Mouse (Mus musculus): ENCODE measurements at regions not wholly inside any gene's neighbourhood (a gene's known extent, or its start where the extent isn't known, plus 50 kb on each side); places are given as distances from the start of the nearest gene placed in this dataset.
"Not testable (repeated sequence)": the region's sequence is repeated elsewhere in the genome, so short reads cannot be mapped to it uniquely, and the experiment has no call there.

DNA sequence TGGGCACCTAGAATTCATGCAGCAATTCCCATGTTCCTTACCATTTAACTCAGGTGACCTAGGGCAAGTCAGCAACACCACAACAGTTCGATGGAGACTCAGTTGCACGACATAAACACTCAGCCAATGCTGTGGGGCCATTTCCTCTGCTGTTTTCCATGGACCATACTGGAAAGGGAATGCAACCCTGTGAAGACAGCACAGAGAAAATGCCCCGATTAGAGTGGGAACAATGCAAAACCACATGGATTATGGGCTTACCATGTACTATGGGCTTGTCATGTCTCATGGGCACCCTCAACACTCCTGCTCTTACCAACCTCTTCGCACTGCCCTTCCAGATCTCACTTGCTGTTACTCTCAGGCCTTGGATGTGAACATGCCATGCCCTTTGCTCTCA is 207.6 kb downstream of the Snurf start:
- DNase-seq; intact Hi-C loops (cut with DNase I; ENCODE audit: low total_unique reads): not testable (repeated sequence)

DNA sequence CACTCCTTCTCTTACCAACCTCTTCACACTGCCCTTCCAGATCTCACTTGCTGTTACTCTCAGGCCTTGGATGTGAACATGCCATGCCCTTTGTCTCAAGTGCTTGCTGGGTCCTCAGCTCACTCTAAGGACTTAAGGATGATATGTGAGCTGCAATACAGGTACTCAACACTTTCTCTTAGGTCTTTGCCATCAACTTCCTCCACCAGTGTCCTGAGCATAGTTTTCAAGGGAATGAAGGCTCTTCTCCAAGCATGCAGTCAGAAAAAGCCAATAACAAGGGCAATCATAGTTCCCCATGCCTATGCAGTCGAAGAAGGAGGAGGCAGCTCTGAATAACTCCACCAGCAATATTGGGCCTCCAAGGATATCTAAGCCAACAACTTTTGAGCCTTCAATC is 235.1 kb downstream of the Snurf start:
- DNase-seq; intact Hi-C loops (cut with DNase I; ENCODE audit: low total_unique reads): not testable (repeated sequence)

DNA sequence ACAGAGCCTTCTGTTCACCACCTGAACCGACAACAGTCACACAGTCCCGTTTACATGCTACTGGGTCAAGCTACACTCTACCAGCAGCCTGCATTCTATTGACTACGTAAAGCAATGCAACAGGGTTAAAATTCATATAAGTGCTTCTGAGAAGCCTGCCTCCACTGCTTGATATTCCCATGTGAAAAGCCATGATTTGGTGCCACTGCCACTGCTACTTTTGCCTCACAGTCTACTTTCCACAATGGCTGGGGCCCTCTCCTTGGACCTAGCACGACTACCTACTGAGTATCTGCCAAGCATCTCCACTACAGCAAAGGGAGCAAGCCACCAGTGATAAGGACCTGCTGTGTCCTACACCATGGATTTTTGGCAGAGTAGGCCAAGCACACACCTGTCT is 236.2 kb downstream of the Snurf start:
- DNase-seq; intact Hi-C loops (cut with DNase I; ENCODE audit: low total_unique reads): not testable (repeated sequence)

DNA sequence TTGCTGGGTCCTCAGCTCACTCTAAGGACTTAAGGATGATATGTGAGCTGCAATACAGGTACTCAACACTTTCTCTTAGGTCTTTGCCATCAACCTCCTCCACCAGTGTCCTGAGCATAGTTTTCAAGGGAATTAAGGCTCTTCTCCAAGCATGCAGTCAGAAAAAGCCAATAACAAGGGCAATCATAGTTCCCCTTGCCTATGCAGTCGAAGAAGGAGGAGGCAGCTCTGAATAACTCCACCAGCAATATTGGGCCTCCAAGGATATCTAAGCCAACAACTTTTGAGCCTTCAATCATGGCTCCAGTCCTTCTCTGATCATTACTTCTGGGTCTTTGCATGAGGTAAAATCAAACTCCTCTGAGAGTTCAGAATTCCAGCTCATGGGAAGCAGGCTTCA is 237.5 kb downstream of the Snurf start:
- intact Hi-C loops (cut with DNase I; ENCODE audit: low total_unique reads) = not testable (repeated sequence)
- peak; percentile 3 for DNase-seq
